Mouse (Mus musculus): ENCODE measurements around the gene Rad23b. TPM values are rescaled to one million over a fixed set of nuclear protein-coding genes. Genes with fewer than 3 reads are reported as not detected.

The Rad23b gene
- polyA plus RNA-seq, 1 experiment, result 135 TPM

GRCm38 (mm10) chr4:55415864-55416263 is 66.0 kb downstream of the Rad23b start:
- DNase-seq, result no peak
- no peak for TF ChIP-seq CTCF (IDR thresholded peaks at IDR 0.05; ENCODE audit: borderline replicate concordance, insufficient read depth, low read depth, low read length)
- TF ChIP-seq POLR2A (IDR thresholded peaks at IDR 0.05; ENCODE audit: borderline replicate concordance, insufficient read depth, low read length), result no peak
- Histone ChIP-seq H3K4me3 (replicated peaks; ENCODE audit: insufficient read depth, low read depth, low read length) (no peak overlapping the region), H3K27ac (ENCODE audit: insufficient read depth, low read length) (no peak overlapping the region), H3K4me1 (ENCODE audit: control insufficient read depth, insufficient read depth, low read length) (no peaks in the 10 kb centered on the region), H3K27me3 (ENCODE audit: control insufficient read depth, insufficient read depth, low read length) (no peaks in the 10 kb centered on the region)
- WGBS, result 20% methylated on average over 3 of the region's 3 CpGs

GRCm38 (mm10) chr4:55426250-55426649 is 76.4 kb downstream of the Rad23b start:
- H3K4me1 ChIP-seq (ENCODE audit: control insufficient read depth, insufficient read depth, low read length), result no peaks in the 10 kb centered on the region; the same call in 1 of the 2 replicates
- H3K27ac ChIP-seq (ENCODE audit: insufficient read depth, low read length), result no peak overlapping the region
- 74% methylated on average over 4 of the region's 4 CpGs for WGBS
- no peak overlapping the region for H3K4me3 ChIP-seq (replicated peaks; ENCODE audit: insufficient read depth, low read depth, low read length)
- DNase-seq, result no peak
- H3K27me3 ChIP-seq (ENCODE audit: control insufficient read depth, insufficient read depth, low read length), result no peaks in the 10 kb centered on the region
- TF ChIP-seq POLR2A (IDR thresholded peaks at IDR 0.05; ENCODE audit: borderline replicate concordance, insufficient read depth, low read length) (no peak), CTCF (IDR thresholded peaks at IDR 0.05; ENCODE audit: borderline replicate concordance, insufficient read depth, low read depth, low read length) (no peak)

Other genes with a start within 250 kb of the Rad23b start
- gene Klf4, start 182.4 kb downstream of the Rad23b start, polyA plus RNA-seq (2012; rRNA removed), result 3.2 and 3.5 TPM in 2 replicates

Data from cerebellum, adult 2 months (tissue).